Mouse (Mus musculus): ENCODE data around the gene Olfr266.
A peak's percentile ranks its signal among the peaks of the same experiment; 100 is the strongest.

Olfr266 gene

DNA sequence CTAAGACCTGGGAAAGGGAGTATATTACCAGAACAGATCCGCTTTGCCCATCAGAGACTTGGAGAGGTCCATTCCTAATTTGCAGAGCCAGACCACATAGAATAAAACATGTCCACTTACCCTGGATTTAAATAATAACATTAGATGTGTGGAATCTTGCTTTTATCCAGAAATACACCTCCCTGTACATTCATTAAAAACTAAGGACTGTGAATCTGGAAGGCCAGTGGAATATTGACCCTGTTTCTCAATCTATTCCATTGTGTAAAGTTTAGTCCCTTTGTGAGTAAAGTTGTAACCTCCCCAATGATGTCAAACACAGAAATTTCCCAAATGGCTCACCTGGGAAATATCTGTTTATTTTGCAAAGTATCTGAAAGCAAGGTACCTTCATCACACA is at the start of gene Olfr266:
Olfr266 (minus strand) TSS at position 101 of the 400 bp plus-strand sequence.
- no peak for DNase-seq (ENCODE audit: low spot score in 2 of 2)

- peak in 1 of 2 experiments; percentile 7 for DNase-seq (ENCODE audit: low spot score in 2 of 2)
Measured at GRCm38 (mm10) chr3:106875626-106876025, 49.5 kb upstream of the Olfr266 start.

DNA sequence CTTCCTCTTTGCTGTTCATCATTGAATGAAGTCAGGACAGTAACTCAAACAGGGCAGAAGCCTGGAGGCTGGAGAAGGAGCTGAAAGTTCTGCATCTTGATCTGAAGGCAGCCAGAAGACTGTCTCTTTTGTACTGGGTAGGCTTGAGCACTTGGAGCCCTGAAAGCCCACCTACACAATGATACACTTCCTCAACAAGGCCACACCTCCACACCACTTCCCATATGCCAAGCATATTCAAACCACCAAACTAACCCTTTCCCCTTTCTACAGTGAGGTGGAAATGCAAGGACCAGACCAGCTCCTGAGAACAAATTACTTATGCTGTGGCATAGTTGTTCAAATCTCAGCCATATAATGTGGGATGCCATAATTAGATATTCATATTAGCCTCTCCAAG is 46.8 kb upstream of the Olfr266 start:
- no peak for DNase-seq (ENCODE audit: low spot score in 2 of 2)

DNA sequence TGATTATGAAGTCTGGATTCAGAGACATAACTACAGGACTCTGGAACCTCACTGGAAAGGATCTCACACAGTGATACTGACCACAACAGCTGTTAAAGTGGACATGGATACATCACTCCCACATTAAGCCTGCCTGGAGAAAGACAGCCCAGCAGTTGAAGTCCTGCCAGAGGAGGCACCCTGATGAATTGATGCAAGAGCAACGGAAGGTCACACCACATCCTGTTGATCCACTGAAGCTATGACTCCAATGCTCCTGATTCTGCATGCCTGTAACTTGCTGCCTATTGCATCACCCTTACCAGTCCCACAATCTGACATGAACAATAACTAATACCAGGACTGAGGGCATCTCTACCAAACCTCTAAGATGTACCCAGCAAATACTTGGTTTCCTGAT is 6.0 kb upstream of the Olfr266 start:
- DNase-seq (ENCODE audit: low spot score in 2 of 2): no peak

DNA sequence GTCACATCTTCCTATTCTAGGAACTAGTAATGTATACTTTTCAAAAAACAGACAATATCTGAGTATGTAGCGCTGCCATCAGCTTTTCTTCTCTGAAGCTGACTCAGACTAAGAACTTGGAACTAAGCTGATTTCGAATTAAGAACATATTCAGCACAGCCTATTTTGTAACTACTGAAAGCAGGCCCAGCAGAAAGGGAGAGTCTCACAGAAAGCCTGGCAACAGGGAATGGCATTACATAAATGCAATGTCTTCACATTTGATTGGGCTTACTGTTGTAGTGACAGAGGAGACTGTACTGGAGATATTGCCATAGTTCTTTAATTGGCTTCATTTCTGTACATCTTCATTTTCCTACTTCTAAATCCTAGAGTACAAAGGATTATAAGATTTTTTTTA is 8.4 kb downstream of the Olfr266 start:
- no peak for DNase-seq (ENCODE audit: low spot score in 2 of 2)

DNA sequence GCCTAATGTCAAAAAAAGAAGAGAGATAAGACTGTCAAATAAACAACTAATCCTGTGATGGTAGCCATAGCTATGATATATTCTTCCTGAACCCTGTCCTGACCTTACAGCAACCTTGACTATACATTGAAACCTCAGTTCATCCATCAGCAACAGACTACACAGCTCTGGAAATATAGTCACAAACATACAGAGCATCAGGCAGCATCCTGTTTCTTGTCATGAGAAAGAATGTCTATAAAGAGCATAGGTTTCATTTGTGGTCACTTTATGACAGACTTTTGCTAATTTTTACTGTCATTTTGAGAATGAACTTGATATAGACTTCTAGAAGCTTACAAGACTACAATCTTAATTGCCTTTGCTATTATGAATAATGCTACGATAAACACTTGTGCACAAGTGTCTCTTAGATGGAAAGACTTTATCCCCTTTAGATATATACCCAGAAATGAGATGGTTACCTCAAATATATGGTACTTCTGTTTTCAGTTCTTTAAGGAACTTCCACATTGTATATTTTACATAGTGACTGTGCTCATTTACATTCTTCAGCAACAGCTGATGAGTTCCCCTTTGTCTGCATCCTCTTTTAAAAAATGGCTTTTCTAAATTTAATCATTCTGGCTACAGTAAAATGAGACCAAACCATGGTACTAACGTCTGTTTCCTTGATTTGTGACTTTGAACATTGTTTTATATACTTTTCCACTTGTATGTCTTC is 17.0 kb downstream of the Olfr266 start:
- no peak for DNase-seq (ENCODE audit: low spot score in 2 of 2)

DNA sequence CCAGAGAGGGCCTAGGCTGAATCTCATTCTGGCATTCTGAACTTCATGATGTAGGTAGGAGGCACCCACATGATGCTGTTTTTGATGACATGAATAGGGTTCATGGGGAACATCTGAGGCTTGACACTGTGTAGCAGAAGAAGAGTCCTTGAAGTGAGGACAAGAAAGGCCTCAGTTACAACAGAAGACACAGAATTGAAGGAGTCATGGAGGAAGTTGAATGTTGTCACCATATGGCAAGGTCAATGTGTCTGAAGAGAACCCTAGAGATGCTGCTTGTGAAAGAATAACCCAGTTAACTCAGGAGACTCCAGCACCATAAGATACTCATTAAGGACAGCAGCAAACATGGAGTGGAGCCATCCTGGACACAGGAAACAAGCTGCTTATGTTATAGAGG is 28.0 kb downstream of the Olfr266 start:
- no peak for DNase-seq (ENCODE audit: low spot score in 2 of 2)

DNA sequence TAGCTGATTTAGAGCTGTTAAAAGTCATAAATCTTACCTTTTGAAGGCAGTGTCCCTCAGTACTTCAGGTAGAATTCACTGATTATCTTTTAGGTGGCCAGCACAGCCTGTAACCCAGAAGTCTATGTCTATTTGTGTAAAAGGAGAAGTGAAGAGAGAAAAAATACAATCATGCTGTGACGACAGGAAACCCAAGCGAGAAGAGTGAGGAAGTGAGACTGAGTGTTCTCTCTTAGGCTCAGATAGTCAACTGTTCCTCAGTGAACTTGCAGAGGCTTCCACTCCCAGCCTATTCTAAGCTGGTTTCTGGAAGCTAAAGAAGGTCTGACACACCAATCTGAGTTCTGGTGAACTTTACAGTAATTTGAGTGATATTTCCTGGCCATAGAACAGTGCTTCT is 36.2 kb downstream of the Olfr266 start, which contains the start of gene Cd53:
Cd53 (minus strand) TSS at position 220 of the 400 bp plus-strand sequence.
- DNase-seq (ENCODE audit: low spot score in 2 of 2): no peak

DNA sequence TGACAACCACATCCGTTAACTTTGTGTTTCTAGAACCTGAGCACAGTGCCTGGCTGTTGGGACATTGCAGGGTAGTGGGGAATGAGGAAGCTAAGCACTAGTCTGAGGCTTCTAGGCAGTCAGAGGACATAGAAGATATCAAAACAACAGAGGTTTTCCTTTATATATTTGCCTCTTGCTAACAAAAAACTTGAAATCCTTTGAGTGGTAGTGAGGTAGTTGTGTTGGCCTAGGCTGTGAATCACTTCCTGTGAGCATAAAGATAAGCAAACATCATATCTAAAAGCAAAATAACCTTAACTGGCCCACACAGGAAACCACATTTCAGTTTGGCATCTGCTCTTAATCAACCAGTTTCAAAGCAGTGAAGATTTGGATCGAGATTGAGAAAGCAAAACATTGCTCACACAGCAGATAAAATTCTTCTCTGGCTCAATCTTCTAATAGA is 37.6 kb downstream of the Olfr266 start:
- DNase-seq (ENCODE audit: low spot score in 2 of 2): no peak

- DNase-seq (ENCODE audit: low spot score in 2 of 2): no peak
Measured at GRCm38 (mm10) chr3:106787972-106788371, 38.1 kb downstream of the Olfr266 start.

- DNase-seq (ENCODE audit: low spot score in 2 of 2): no peak
Measured at GRCm38 (mm10) chr3:106785130-106785529, 41.0 kb downstream of the Olfr266 start.

GRCm38 (mm10) chr3:106771834-106772233 is 54.3 kb downstream of the Olfr266 start:
- no peak for DNase-seq (ENCODE audit: low spot score in 2 of 2)
